Mouse (Mus musculus) heart, postnatal 10 days (tissue): ENCODE measurements around the gene Serpina3k. TPM values are rescaled to one million over a fixed set of nuclear protein-coding genes. Genes with fewer than 3 reads are reported as not detected.
"Not testable (repeated sequence)": the region's sequence is repeated elsewhere in the genome, so short reads cannot be mapped to it uniquely, and the experiment has no call there.

Experiments
- DNase-seq, 2 experiments: peaks; one replicate each; pipeline ENCODE4 v3.0.0; 2021
- intact Hi-C: fragments of 180-260 bp; cut with DNase I; formaldehyde crosslinking; loops from one replicate; pipeline ENCODE4 v1.15.1; 2025
- total RNA-seq, 2 experiments: library from RNA; stranded (reverse); gene quantifications; 2 replicates each; pipeline ENCODE4 v1.2.3; 2021

Serpina3k gene
- total RNA-seq: not detected

GRCm38 (mm10) chr12:104338226-104338625 lies at the start of gene Serpina3k, which contains the start of gene Serpina3m:
TSS of gene Serpina3k (plus strand) at chr12:104338486.
TSS of gene Serpina3m (plus strand) at chr12:104338486.
- intact Hi-C loops: not testable (repeated sequence)

GRCm38 (mm10) chr12:104289872-104290271 lies 48.4 kb upstream of the Serpina3k start:
- DNase-seq: no peak
- intact Hi-C loops: no loop called here

More at GRCm38 (mm10) chr12:104338226-104338625, at the start of gene Serpina3k, which contains the start of gene Serpina3m:
- not testable (repeated sequence) for DNase-seq

- no peak for DNase-seq
- intact Hi-C loops: no loop called here
Observed at GRCm38 (mm10) chr12:104293963-104294362, 44.3 kb upstream of the Serpina3k start.

GRCm38 (mm10) chr12:104298049-104298448 lies 40.2 kb upstream of the Serpina3k start:
- DNase-seq: no peak
- intact Hi-C loops: no loop called here

- DNase-seq: no peak
- intact Hi-C loops: no loop called here
Observed at GRCm38 (mm10) chr12:104305991-104306390, 32.3 kb upstream of the Serpina3k start.

- intact Hi-C loops: no loop called here
- DNase-seq: no peak
Observed at GRCm38 (mm10) chr12:104314253-104314652, 24.0 kb upstream of the Serpina3k start, which contains the start of gene Serpina3j. TSS of gene Serpina3j (plus strand) at chr12:104314553.

- intact Hi-C loops: no loop called here
- DNase-seq: no peak
Observed at GRCm38 (mm10) chr12:104322454-104322853, 15.8 kb upstream of the Serpina3k start.

GRCm38 (mm10) chr12:104331701-104332100 lies 6.6 kb upstream of the Serpina3k start:
- no peak for DNase-seq
- intact Hi-C loops: no loop called here

GRCm38 (mm10) chr12:104336873-104337272 lies 1.4 kb upstream of the Serpina3k start:
- intact Hi-C loops, DNase-seq: not testable (repeated sequence)

- intact Hi-C loops: no loop called here
Observed at GRCm38 (mm10) chr12:104338705-104339104, 419 bp downstream of the Serpina3k start.

GRCm38 (mm10) chr12:104342489-104342888 lies 4.2 kb downstream of the Serpina3k start:
- DNase-seq, intact Hi-C loops: not testable (repeated sequence)

More at GRCm38 (mm10) chr12:104338705-104339104, 419 bp downstream of the Serpina3k start:
- no peak for DNase-seq

GRCm38 (mm10) chr12:104345181-104345580 lies 6.9 kb downstream of the Serpina3k start:
- no peak for DNase-seq
- intact Hi-C loops: no loop called here

GRCm38 (mm10) chr12:104345707-104346106 lies 7.4 kb downstream of the Serpina3k start:
- intact Hi-C loops: no loop called here

GRCm38 (mm10) chr12:104347091-104347490 lies 8.8 kb downstream of the Serpina3k start:
- DNase-seq: no peak
- intact Hi-C loops: no loop called here

More at GRCm38 (mm10) chr12:104345707-104346106, 7.4 kb downstream of the Serpina3k start:
- DNase-seq: no peak

GRCm38 (mm10) chr12:104351812-104352211 lies 13.5 kb downstream of the Serpina3k start:
- peak; percentile 30 to 56 for DNase-seq
- intact Hi-C loops: loop anchor here (5.0 kb wide), 1 partner anchor 65 kb away; no protein-coding TSS in a partner anchor

GRCm38 (mm10) chr12:104356006-104356405 lies 17.7 kb downstream of the Serpina3k start:
- no peak for DNase-seq
- intact Hi-C loops: no loop called here

GRCm38 (mm10) chr12:104369986-104370385 lies 31.7 kb downstream of the Serpina3k start:
- DNase-seq: no peak

GRCm38 (mm10) chr12:104377179-104377578 lies 38.9 kb downstream of the Serpina3k start:
- intact Hi-C loops, DNase-seq: not testable (repeated sequence)

More at GRCm38 (mm10) chr12:104369986-104370385, 31.7 kb downstream of the Serpina3k start:
- intact Hi-C loops: no loop called here

GRCm38 (mm10) chr12:104378351-104378750 lies 40.1 kb downstream of the Serpina3k start:
- intact Hi-C loops, DNase-seq: not testable (repeated sequence)

- DNase-seq, intact Hi-C loops: not testable (repeated sequence)
Observed at GRCm38 (mm10) chr12:104378815-104379214, 40.5 kb downstream of the Serpina3k start.

GRCm38 (mm10) chr12:104379856-104380255 lies 41.6 kb downstream of the Serpina3k start:
- intact Hi-C loops: no loop called here
- DNase-seq: no peak

GRCm38 (mm10) chr12:104381071-104381604 lies 42.9 kb downstream of the Serpina3k start:
- intact Hi-C loops, DNase-seq: not testable (repeated sequence)
